Mouse (Mus musculus) cortical plate, adult 2 months (tissue): ENCODE measurements around the gene Spock2.

Experiments
- CTCF ChIP-seq: fragments of 200-500 bp; IDR thresholded peaks from 2 replicates; pipeline ENCODE4 v1.5.1; 2011; ENCODE audit warnings: mild to moderate bottlenecking, control low read depth, low read length; ENCODE audit not compliant: insufficient read depth; ENCODE audit errors: extremely low read depth
- POLR2A ChIP-seq: fragments of 200-500 bp; IDR thresholded peaks from 2 replicates; pipeline ENCODE4 v1.6.1; 2011; ENCODE audit warnings: mild to moderate bottlenecking, low read length, control low read depth; ENCODE audit not compliant: insufficient read depth; ENCODE audit errors: extremely low read depth

DNA sequence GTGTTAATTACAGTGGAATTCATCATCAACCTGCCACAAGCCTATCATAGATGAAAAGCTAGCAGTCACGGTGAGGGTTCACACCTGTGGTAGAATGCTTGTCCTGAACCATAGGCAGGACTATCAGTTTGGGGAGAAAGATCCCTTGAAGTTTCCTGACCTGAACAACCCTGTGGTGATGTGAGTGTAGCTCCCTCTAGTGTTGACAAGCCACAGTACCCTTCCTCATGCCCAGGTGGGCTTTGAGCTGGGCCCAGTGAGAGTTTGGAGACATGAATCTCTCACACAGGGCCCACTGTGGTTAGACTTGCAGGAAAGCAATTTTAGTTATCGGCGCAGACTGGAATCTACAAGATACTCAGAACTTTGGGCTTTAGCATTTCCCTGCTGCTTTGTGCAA is 39.5 kb upstream of the Spock2 start:
- TF ChIP-seq POLR2A (no peak), CTCF (peak; percentile 81)
